Mouse (Mus musculus) lung, embryonic 16.5 days (tissue): ENCODE data around the gene Adcyap1. TPM values are rescaled to one million over a fixed set of nuclear protein-coding genes. Genes with fewer than 3 reads are reported as not detected.
A peak's percentile ranks its signal among the peaks of the same experiment; 100 is the strongest.

Experiments
- ATAC-seq: fragments of 200-750 bp; cut with Nextera tagmentation; 2 replicates; pipeline ENCODE4 v1.8.0; 2017; ENCODE audit warnings: low read depth, mild to moderate bottlenecking, moderate library complexity
- H3K27ac ChIP-seq: fragments of 300-500 bp; sonication (generic); 2 replicates; pipeline ENCODE4 v1.5.1; 2014; ENCODE audit warnings: mild to moderate bottlenecking, control low read depth, low read length
- H3K27me3 ChIP-seq: fragments of 300-500 bp; sonication (generic); 2 replicates; pipeline ENCODE4 v1.6.1; 2014; ENCODE audit warnings: low read depth, low read length, mixed read lengths; ENCODE audit not compliant: control insufficient read depth, insufficient read depth
- H3K36me3 ChIP-seq: fragments of 300-500 bp; sonication (generic); 2 replicates; pipeline ENCODE4 v1.6.1; 2014; ENCODE audit warnings: low read length; ENCODE audit not compliant: control insufficient read depth, insufficient read depth
- H3K4me1 ChIP-seq: fragments of 300-500 bp; sonication (generic); replicated peaks from 2 replicates; pipeline ENCODE4 v1.6.1; 2014; ENCODE audit warnings: low read length, mixed read lengths; ENCODE audit not compliant: control insufficient read depth, insufficient read depth
- H3K4me2 ChIP-seq: fragments of 300-500 bp; sonication (generic); 2 replicates; pipeline ENCODE4 v1.6.1; 2014; ENCODE audit warnings: low read depth, low read length, control low read depth
- H3K4me3 ChIP-seq: fragments of 300-500 bp; sonication (generic); 2 replicates; pipeline ENCODE4 v1.5.1; 2014; ENCODE audit warnings: mild to moderate bottlenecking, low read length, control low read depth
- H3K9ac ChIP-seq: fragments of 300-500 bp; sonication (generic); 2 replicates; pipeline ENCODE4 v1.6.1; 2014; ENCODE audit warnings: low read length, control low read depth
- H3K9me3 ChIP-seq: fragments of 300-500 bp; sonication (generic); 2 replicates; pipeline ENCODE4 v1.6.1; 2016; ENCODE audit warnings: low read length; ENCODE audit not compliant: control insufficient read depth
- WGBS: fragments of 180-500 bp; shearing (Covaris S2); extraction: QIAGEN DNeasy Blood & Tissue Kit; methylation state at CpG from one replicate; pipeline ENCODE4 v1.1.7; 2014; 5-methylcytosine and 5-hydroxymethylcytosine counted together
- polyA plus RNA-seq: library from polyadenylated mRNA; unstranded; fragments of >200 nt; fragmentation: Nextera tagmentation; extraction: Ambion mirVana; gene quantifications from 2 replicates; pipeline ENCODE4 v1.2.1, GENCODE M21; 2015

The Adcyap1 gene
- polyA plus RNA-seq = 0.06 and 0.24 TPM in 2 replicates

- no peak for ATAC-seq
- Histone ChIP-seq H3K9me3 (no peaks in the 10 kb centered on the region), H3K36me3 (no peaks in the 10 kb centered on the region), H3K4me2 (no peak within 1 kb of the TSS), H3K27me3 (peaks cover 55% of the 10 kb centered on the region), H3K4me3 (no peak within 1 kb of the TSS), H3K27ac (no peak within 1 kb of the TSS), H3K4me1 (no peaks in the 10 kb centered on the region; the same call in 1 of the 2 replicates), H3K9ac (no peak within 1 kb of the TSS)
- 31% methylated on average over 10 of the region's 10 CpGs for WGBS
Observed at GRCm38 (mm10) chr17:93198717-93199116, at the start of gene Adcyap1. Gene Adcyap1 (plus strand): TSS chr17:93199017.

GRCm38 (mm10) chr17:93158280-93158851, 40.5 kb upstream of the Adcyap1 start:
- Histone ChIP-seq H3K27me3 (no peaks in the 10 kb centered on the region), H3K36me3 (no peaks in the 10 kb centered on the region), H3K4me3 (no peak overlapping the region), H3K9me3 (no peaks in the 10 kb centered on the region), H3K4me2 (no peak overlapping the region), H3K9ac (no peak overlapping the region), H3K4me1 (no peaks in the 10 kb centered on the region), H3K27ac (no peak overlapping the region)
- WGBS = 27% methylated on average over 1 of the region's 1 CpGs
- ATAC-seq = no peak

GRCm38 (mm10) chr17:93169572-93169971, 29.2 kb upstream of the Adcyap1 start:
- Histone ChIP-seq H3K36me3 (no peaks in the 10 kb centered on the region), H3K4me2 (no peak overlapping the region)

GRCm38 (mm10) chr17:93196846-93197245, 2.0 kb upstream of the Adcyap1 start:
- no peak for ATAC-seq
- peaks cover 36% of the 10 kb centered on the region for H3K27me3 ChIP-seq
- no peak overlapping the region for H3K27ac ChIP-seq
- no peaks in the 10 kb centered on the region for H3K4me1 ChIP-seq
- H3K4me3 ChIP-seq = no peak overlapping the region
- H3K9ac ChIP-seq = no peak overlapping the region
- 45% methylated on average over 2 of the region's 2 CpGs for WGBS
- H3K9me3 ChIP-seq = no peaks in the 10 kb centered on the region
- no peaks in the 10 kb centered on the region for H3K36me3 ChIP-seq
- H3K4me2 ChIP-seq = no peak overlapping the region

More at GRCm38 (mm10) chr17:93169572-93169971, 29.2 kb upstream of the Adcyap1 start:
- Histone ChIP-seq H3K9ac (no peak overlapping the region), H3K27ac (no peak overlapping the region), H3K9me3 (no peaks in the 10 kb centered on the region), H3K27me3 (no peaks in the 10 kb centered on the region), H3K4me1 (no peaks in the 10 kb centered on the region), H3K4me3 (no peak overlapping the region)
- no peak for ATAC-seq

GRCm38 (mm10) chr17:93198213-93198612, 604 bp upstream of the Adcyap1 start:
- Histone ChIP-seq H3K36me3 (no peaks in the 10 kb centered on the region), H3K9ac (no peak overlapping the region), H3K27ac (no peak overlapping the region), H3K27me3 (peaks cover 50% of the 10 kb centered on the region), H3K4me2 (no peak overlapping the region), H3K9me3 (no peaks in the 10 kb centered on the region), H3K4me3 (no peak overlapping the region), H3K4me1 (no peaks in the 10 kb centered on the region; the same call in 1 of the 2 replicates)
- 12% methylated on average over 4 of the region's 4 CpGs for whole genome bisulfite sequencing
- no peak for ATAC-seq

DNA sequence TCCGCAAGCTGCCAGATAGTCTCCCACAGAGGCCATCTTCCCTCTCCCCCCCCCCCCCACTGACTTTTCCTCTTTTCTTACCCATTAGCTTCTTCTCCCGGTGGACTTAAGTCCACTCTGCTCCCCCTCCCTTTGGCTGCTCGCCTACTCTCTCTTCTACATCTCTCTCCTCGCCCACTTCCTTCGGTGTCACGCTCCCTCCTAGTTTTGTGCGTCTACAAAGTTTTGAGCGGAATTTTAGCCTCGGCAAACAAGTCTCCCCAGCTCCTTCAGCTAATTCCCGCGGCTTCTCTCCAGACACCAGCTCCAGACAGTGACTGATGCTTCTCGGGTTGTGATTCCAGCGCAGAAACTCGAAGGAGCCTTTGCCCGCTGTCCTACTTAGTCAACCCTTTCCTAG, 401 bp downstream of the Adcyap1 start:
- ATAC-seq = no peak
- peaks cover 58% of the 10 kb centered on the region for H3K27me3 ChIP-seq
- H3K27ac ChIP-seq = no peak overlapping the region
- no peak overlapping the region for H3K9ac ChIP-seq
- 2% methylated on average over 15 of the region's 15 CpGs for WGBS
- H3K4me2 ChIP-seq = no peak overlapping the region
- no peaks in the 10 kb centered on the region; the same call in 1 of the 2 replicates for H3K4me1 ChIP-seq
- no peaks in the 10 kb centered on the region for H3K36me3 ChIP-seq
- H3K9me3 ChIP-seq = no peaks in the 10 kb centered on the region
- H3K4me3 ChIP-seq = no peak overlapping the region

DNA sequence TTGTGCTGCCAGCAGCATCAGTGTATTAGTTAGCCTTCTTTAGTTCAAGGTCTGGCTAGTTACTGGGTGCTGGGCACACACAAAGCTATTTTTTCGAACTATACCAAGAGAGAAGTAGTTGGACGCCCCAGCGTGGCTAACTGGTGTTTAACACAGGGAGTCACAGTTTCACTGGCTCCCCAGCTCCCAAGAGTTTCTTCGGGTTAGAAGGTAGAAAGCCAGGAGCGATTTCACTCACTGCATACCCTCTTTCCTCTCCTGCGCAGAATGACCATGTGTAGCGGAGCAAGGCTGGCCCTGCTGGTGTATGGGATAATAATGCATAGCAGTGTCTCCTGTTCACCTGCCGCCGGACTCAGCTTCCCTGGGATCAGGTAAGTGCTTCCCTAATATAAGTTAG, 930 bp downstream of the Adcyap1 start:
- no peak for ATAC-seq
- H3K9me3 ChIP-seq = no peaks in the 10 kb centered on the region
- 4% methylated on average over 9 of the region's 9 CpGs for WGBS

DNA sequence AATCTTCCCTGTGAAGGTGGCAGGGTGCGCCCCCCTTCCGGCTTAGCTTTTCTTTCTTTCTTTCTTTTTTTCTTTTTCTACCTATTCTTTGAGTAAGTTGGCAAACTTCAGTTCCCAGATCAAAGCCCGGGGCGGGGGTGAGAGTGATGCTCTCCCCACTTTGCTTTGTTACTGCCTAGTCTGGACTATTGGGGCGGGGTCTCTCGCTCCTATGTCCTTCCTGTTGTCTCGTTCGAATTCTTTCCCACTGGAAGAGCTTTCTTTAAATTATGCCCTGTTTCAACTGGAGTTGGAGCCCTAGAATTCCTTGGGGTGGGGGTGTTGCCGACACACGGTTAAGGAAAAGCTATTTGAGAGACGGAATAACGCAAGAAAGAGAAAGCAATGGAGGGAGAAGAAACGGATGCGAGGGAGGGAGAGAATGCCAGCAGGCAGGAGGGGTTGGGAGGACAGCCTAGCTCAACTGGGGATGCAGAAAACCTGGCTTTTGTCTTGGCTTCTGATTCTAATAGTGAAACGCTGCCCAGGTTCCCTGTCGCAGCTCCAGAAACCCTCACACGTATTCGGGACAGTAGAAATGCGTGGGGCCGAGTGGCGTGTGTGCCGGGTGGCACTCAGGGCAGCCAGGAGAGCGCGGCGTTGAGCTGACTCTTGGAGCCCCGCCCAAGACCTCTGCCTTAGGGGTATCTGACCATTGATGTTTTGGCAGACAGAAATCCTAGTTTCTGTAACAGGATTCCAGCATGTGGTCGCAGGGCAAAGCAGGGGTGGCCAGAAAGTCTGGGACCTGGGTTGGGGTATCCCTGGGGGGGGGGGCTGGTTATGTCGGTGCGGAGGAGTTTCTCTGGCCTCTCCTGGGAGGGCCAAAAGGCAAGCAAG, 1.8 kb downstream of the Adcyap1 start:
- Histone ChIP-seq H3K9me3 (no peaks in the 10 kb centered on the region), H3K4me1 (no peaks in the 10 kb centered on the region; the same call in 1 of the 2 replicates), H3K4me3 (peak overlapping the region; percentile 28), H3K36me3 (no peaks in the 10 kb centered on the region), H3K9ac (no peak overlapping the region), H3K4me2 (peak overlapping the region; percentile 44), H3K27me3 (peaks cover 66% of the 10 kb centered on the region), H3K27ac (no peak overlapping the region)
- ATAC-seq = no peak
- 2% methylated on average over 29 of the region's 29 CpGs for WGBS

More for the DNA sequence above, 930 bp downstream of the Adcyap1 start:
- Histone ChIP-seq H3K4me2 (no peak overlapping the region), H3K27ac (no peak overlapping the region), H3K27me3 (peaks cover 62% of the 10 kb centered on the region), H3K9ac (no peak overlapping the region), H3K4me3 (no peak overlapping the region), H3K36me3 (no peaks in the 10 kb centered on the region), H3K4me1 (no peaks in the 10 kb centered on the region; the same call in 1 of the 2 replicates)

GRCm38 (mm10) chr17:93201265-93201925, 2.6 kb downstream of the Adcyap1 start:
- ATAC-seq = no peak
- no peak overlapping the region for H3K27ac ChIP-seq
- H3K9me3 ChIP-seq = no peaks in the 10 kb centered on the region
- no peak overlapping the region for H3K9ac ChIP-seq
- 1% methylated on average over 16 of the region's 16 CpGs for WGBS
- peaks cover 66% of the 10 kb centered on the region for H3K27me3 ChIP-seq
- H3K36me3 ChIP-seq = no peaks in the 10 kb centered on the region
- H3K4me3 ChIP-seq = peak overlapping the region; percentile 29; the same call in 1 of the 2 replicates
- peak overlapping the region; percentile 56 for H3K4me2 ChIP-seq
- H3K4me1 ChIP-seq = no peaks in the 10 kb centered on the region; the same call in 1 of the 2 replicates
